Mouse (Mus musculus) neural tube, embryonic 14.5 days (tissue): ENCODE data around the gene Bag6. TPM values are rescaled to one million over a fixed set of nuclear protein-coding genes. Genes with fewer than 3 reads are reported as not detected.

Source experiments
- ATAC-seq: fragments of 200-750 bp; cut with Nextera tagmentation; 2 replicates; pipeline ENCODE4 v1.8.0; 2017; ENCODE audit warnings: low read depth, mild to moderate bottlenecking, moderate TSS enrichment, moderate library complexity
- H3K27ac ChIP-seq: fragments of 300-500 bp; sonication (generic); 2 replicates; pipeline ENCODE4 v1.5.1; 2014; ENCODE audit warnings: low read depth, mild to moderate bottlenecking, control low read depth, low read length, moderate library complexity, mixed read lengths
- H3K27me3 ChIP-seq: fragments of 300-500 bp; sonication (generic); 2 replicates; pipeline ENCODE4 v1.6.1; 2014; ENCODE audit warnings: low read length; ENCODE audit not compliant: control insufficient read depth, insufficient read depth
- H3K36me3 ChIP-seq: fragments of 300-500 bp; sonication (generic); 2 replicates; pipeline ENCODE4 v1.6.1; 2014; ENCODE audit warnings: low read length, mixed read lengths; ENCODE audit not compliant: control insufficient read depth, insufficient read depth
- H3K4me1 ChIP-seq: fragments of 300-500 bp; sonication (generic); 2 replicates; pipeline ENCODE4 v1.6.1; 2014; ENCODE audit warnings: low read length; ENCODE audit not compliant: control insufficient read depth, insufficient read depth
- H3K4me2 ChIP-seq: fragments of 300-500 bp; sonication (generic); 2 replicates; pipeline ENCODE4 v1.6.1; 2014; ENCODE audit warnings: mild to moderate bottlenecking, low read depth, low read length, control low read depth
- H3K4me3 ChIP-seq: fragments of 300-500 bp; sonication (generic); 2 replicates; pipeline ENCODE4 v1.5.1; 2014; ENCODE audit warnings: low read depth, low read length, control low read depth, mixed read lengths
- H3K9ac ChIP-seq: fragments of 300-500 bp; sonication (generic); replicated peaks from 2 replicates; pipeline ENCODE4 v1.6.1; 2014; ENCODE audit warnings: low read depth, mild to moderate bottlenecking, control low read depth, low read length, mixed read lengths
- H3K9me3 ChIP-seq: fragments of 300-500 bp; sonication (generic); 2 replicates; pipeline ENCODE4 v1.6.1; 2016; ENCODE audit warnings: low read length; ENCODE audit not compliant: control insufficient read depth
- WGBS: fragments of 180-500 bp; shearing (Covaris S2); extraction: QIAGEN DNeasy Blood & Tissue Kit; methylation state at CpG from one replicate; pipeline ENCODE4 v1.1.7; 2014; 5-methylcytosine and 5-hydroxymethylcytosine counted together
- polyA plus RNA-seq: library from polyadenylated mRNA; unstranded; fragments of >200 nt; fragmentation: Nextera tagmentation; extraction: Ambion mirVana; gene quantifications from 2 replicates; pipeline ENCODE4 v1.2.1, GENCODE M21; 2014

Gene Bag6
- polyA plus RNA-seq, 1 experiment from 2014 or later: 102 TPM

DNA sequence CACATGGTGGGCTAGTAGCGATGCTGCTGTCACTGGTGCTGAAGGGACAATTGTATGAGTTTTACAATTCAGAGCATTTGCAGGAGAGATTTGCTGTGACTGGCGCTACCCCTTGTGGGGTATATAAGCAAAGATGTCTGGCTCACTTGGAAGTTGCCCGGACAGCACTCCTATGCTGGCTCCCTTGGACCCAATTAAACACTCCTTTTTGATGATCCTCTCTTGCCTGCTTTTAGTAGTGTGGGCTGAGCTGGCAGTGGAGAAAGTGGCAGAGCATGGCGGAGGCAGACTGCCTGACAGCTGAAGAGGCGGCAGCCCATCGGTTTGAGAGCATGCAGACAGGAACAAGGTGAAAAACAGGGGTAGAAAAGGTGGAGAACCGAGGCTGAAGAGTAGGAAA is 32.8 kb downstream of the Bag6 start:
- Histone ChIP-seq H3K4me2 (no peak overlapping the region), H3K4me3 (no peak overlapping the region), H3K9me3 (no peaks in the 10 kb centered on the region), H3K36me3 (no peaks in the 10 kb centered on the region), H3K4me1 (peaks cover 14% of the 10 kb centered on the region), H3K27ac (no peak overlapping the region), H3K27me3 (no peaks in the 10 kb centered on the region), H3K9ac (no peak overlapping the region)
- WGBS: 88% methylated on average over 7 of the region's 7 CpGs
- ATAC-seq: no peak

DNA sequence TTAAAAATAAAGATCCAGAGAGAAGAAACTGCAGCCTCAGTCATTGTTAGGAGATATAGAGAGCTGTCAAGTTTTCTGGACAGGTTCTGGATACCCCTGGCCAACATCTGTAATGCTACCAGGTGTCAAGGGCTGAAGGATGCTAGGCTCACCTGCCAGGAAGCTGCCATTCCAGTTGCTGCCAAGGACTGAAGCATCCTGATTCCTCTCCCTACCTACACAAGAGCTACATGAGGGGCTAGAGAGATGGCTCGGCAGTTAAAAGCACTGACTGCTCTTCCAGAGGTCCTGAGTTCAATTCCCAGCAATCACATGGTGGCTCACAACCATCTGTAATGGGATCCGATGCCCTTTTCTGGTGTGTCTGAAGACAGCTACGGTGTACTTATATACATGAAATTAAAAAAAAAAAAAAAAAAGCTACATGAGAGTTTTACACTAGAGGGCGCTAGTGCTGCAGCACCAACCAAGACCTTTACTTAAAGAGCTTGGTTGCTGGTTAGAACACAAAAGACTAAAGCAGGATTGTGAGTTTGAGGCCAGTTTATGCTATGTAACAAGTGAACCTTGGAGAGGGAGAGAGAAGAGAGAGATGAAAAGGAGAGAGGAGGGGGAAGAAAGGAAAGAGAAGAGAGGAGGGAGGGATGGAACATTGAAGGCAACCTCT is 33.7 kb downstream of the Bag6 start:
- no peaks in the 10 kb centered on the region for H3K9me3 ChIP-seq
- 25% methylated on average over 4 of the region's 4 CpGs for WGBS
- no peaks in the 10 kb centered on the region for H3K36me3 ChIP-seq
- H3K27me3 ChIP-seq: no peaks in the 10 kb centered on the region
- no peak for ATAC-seq
- no peak overlapping the region for H3K4me3 ChIP-seq
- no peak overlapping the region for H3K27ac ChIP-seq
- H3K4me2 ChIP-seq: no peak overlapping the region
- H3K9ac ChIP-seq: no peak overlapping the region
- peaks cover 9% of the 10 kb centered on the region; the same call in 1 of the 2 replicates for H3K4me1 ChIP-seq

DNA sequence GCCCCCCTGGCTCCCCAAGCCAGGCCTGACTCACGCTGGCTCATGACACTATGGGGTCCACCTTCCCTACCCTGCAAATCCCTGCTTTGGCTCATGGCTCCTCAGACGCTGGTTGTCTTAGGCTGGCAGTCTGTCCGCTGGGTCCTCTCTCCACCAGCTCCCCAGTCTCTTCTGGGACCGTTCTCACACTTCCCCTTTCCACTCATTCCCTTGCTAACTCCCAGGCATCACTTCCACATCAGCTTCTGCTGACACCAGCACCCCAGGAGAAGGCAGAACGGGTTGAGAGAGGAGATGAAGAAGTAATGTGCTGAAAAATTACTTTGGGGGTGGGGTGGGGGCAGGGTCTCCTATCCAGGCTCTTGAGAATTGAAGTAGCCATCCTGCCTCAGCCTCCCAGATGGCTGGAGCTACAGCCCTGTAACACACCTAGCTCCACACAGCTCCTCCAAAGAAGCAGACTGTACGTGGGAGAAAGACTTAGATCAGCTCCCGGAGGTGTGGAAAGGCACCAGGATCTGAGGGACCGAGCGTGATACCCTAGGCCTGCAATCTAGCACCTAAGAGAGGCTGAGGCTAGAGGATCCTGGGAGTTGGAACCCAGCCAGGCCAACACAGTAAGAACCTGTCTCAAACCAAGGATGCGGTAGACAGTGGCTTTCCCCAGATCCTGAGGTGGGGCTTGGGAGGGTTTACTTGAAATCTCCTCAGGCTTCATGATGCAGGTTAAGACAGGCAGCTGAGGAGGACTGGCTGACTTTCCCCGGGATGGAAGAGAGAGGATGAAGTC is 37.7 kb downstream of the Bag6 start:
- no peaks in the 10 kb centered on the region for H3K27me3 ChIP-seq
- H3K36me3 ChIP-seq: no peaks in the 10 kb centered on the region
- H3K9me3 ChIP-seq: no peaks in the 10 kb centered on the region; the same call in 1 of the 2 replicates
- no peak for ATAC-seq
- no peak overlapping the region for H3K27ac ChIP-seq
- H3K4me2 ChIP-seq: no peak overlapping the region
- WGBS: 74% methylated on average over 11 of the region's 11 CpGs
- no peaks in the 10 kb centered on the region for H3K4me1 ChIP-seq
- no peak overlapping the region for H3K4me3 ChIP-seq
- H3K9ac ChIP-seq: no peak overlapping the region

DNA sequence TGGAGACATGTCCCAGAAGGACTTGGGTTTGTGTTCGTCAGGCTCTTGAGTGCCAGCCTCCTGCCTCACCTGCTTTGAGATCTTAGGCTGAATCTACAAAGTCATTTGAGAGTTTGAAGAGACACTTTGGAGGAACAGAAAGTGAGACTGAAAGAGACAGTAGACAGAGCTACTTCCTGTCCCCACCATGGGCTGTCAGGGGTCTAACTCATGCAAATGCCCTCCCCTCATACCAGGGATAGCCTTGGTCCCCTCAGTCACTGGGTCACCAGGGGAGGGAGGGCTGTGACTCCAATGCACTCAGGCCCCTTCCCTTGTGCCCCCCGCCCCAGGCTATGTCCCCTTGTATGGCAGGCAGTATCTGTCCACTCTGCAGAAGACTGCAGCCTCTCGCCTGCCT is 38.4 kb downstream of the Bag6 start:
- Histone ChIP-seq H3K4me3 (no peak overlapping the region), H3K4me2 (no peak overlapping the region), H3K4me1 (no peaks in the 10 kb centered on the region), H3K9ac (no peak overlapping the region), H3K36me3 (no peaks in the 10 kb centered on the region), H3K27ac (no peak overlapping the region), H3K9me3 (no peaks in the 10 kb centered on the region; the same call in 1 of the 2 replicates), H3K27me3 (no peaks in the 10 kb centered on the region)
- no peak for ATAC-seq
- 80% methylated on average over 3 of the region's 3 CpGs for WGBS

DNA sequence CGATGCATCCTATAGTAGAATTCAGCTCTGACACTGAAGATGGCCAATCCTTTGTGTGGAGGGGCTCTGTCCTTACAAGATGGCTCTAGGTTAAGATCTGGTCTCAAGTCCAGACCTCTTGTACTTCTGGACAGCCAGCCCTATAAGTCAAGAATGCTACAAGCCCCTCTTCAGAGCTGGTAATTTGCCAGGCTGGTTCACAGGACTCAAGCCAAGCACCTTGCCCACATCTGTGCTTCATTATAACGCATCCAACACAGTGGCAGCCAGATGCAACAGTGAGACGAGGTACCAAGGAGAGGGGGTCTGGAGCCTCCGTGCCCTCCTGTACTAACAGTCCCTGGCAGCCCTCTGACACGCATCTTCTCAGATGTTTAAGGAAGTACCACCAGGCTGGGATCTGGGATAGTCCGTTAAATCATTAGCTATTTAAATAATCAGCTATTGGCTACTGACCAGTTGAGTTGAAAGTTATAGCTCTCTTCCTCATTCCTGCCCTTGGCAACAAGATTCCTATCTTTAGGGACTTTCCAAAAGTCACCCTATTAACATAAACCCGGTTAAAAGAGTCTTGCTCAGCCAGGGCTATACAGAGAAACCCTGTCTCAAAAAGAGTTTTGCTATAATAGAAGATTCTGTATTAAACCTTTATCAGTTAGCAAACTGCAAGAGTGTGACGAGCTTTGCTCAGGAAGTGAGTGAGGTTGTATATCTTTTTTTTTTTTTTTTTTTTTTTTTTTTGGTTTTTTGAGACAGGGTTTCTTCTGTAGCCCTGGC is 39.4 kb downstream of the Bag6 start:
- Histone ChIP-seq H3K27me3 (no peaks in the 10 kb centered on the region), H3K9me3 (no peaks in the 10 kb centered on the region; the same call in 1 of the 2 replicates), H3K4me3 (no peak overlapping the region), H3K9ac (no peak overlapping the region), H3K36me3 (no peaks in the 10 kb centered on the region), H3K4me2 (no peak overlapping the region), H3K27ac (no peak overlapping the region), H3K4me1 (no peaks in the 10 kb centered on the region)
- ATAC-seq: no peak
- 76% methylated on average over 8 of the region's 8 CpGs for WGBS

DNA sequence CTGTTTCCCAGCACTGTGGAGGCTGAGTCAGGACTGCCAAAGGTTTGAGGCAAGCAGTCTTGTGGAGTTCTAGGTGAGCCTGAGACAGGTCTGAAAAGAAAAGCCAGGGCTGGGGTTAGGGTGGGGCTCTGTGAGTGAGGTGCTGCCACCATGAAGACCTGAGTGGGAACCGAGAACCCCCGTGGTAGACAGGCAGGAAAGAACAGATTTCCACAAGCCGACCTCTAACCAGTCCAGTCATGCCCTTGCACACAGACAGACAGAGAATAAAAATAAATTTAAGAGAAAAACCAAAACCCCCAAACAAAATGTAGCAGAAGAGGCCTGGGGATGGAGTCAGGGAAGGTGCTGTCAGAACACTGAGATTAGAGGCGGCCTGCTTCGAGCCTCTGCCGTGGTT is 40.4 kb downstream of the Bag6 start:
- Histone ChIP-seq H3K4me1 (no peaks in the 10 kb centered on the region), H3K9ac (no peak overlapping the region), H3K36me3 (no peaks in the 10 kb centered on the region), H3K9me3 (no peaks in the 10 kb centered on the region; the same call in 1 of the 2 replicates), H3K27ac (no peak overlapping the region), H3K4me2 (no peak overlapping the region), H3K4me3 (no peak overlapping the region), H3K27me3 (no peaks in the 10 kb centered on the region)
- no peak for ATAC-seq
- WGBS: 83% methylated on average over 6 of the region's 6 CpGs

DNA sequence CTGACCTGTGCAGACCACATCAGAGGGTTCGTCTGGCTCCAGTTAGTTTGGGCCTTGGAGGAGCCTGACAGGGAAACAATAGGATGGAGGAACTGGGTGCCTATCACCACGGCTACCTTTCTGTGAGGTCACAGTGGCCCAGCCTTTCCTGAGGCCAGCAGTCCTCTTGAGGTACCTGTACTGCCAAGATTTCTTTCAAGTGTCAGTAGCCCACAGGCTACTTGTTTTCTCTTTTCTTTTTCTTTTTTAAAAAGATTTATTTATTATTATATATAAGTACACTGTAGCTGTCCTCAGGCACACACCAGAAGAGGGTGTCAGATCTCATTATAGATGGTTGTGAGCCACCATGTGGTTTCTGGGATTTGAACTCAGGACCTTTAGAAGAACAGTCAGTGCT is 41.0 kb downstream of the Bag6 start, which contains the start of gene Aif1:
Aif1 (minus strand) TSS at position 101 of the 400 bp plus-strand sequence.
- H3K27me3 ChIP-seq: no peaks in the 10 kb centered on the region

DNA sequence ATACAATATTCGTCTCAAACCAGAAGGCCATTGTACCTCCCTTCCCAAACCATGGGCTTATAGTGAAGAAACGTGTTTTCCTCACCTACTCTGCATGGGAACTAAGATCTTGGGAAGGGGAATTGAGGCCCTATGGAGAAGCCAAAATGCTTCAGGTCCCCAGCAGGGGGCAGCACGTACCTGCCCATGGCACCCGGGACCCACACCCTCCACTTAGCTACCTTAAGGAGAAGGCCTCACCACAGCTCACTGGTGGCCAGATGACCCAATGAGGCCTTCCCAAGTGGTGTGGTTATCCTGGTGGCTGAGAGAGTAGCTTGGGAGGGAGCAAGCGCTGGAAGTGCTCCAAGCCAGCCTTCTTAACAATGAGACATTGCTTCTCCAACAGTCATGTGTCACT is 43.5 kb downstream of the Bag6 start:
- H3K27ac ChIP-seq: no peak overlapping the region

More for the DNA sequence above, 41.0 kb downstream of the Bag6 start, which contains the start of gene Aif1:
- Histone ChIP-seq H3K4me1 (no peaks in the 10 kb centered on the region), H3K4me3 (no peak within 1 kb of the TSS), H3K4me2 (no peak within 1 kb of the TSS), H3K9ac (no peak within 1 kb of the TSS), H3K27ac (no peak within 1 kb of the TSS), H3K9me3 (no peaks in the 10 kb centered on the region; the same call in 1 of the 2 replicates), H3K36me3 (no peaks in the 10 kb centered on the region)
- ATAC-seq: no peak
- WGBS: 57% methylated on average over 2 of the region's 2 CpGs

More for the DNA sequence above, 43.5 kb downstream of the Bag6 start:
- Histone ChIP-seq H3K4me2 (no peak overlapping the region), H3K36me3 (no peaks in the 10 kb centered on the region), H3K4me1 (no peaks in the 10 kb centered on the region), H3K27me3 (no peaks in the 10 kb centered on the region), H3K9me3 (no peaks in the 10 kb centered on the region; the same call in 1 of the 2 replicates), H3K4me3 (no peak overlapping the region), H3K9ac (no peak overlapping the region)
- 14% methylated on average over 5 of the region's 5 CpGs for WGBS
- ATAC-seq: no peak; the same call in 1 of the 2 replicates
